Mouse (Mus musculus): ENCODE data around the gene Psg20. TPM values are rescaled to one million over a fixed set of nuclear protein-coding genes. Genes with fewer than 3 reads are reported as not detected.
"Not testable (repeated sequence)": the region's sequence is repeated elsewhere in the genome, so short reads cannot be mapped to it uniquely, and the experiment has no call there.

The Psg20 gene
- polyA plus RNA-seq, 1 experiment: not detected

DNA sequence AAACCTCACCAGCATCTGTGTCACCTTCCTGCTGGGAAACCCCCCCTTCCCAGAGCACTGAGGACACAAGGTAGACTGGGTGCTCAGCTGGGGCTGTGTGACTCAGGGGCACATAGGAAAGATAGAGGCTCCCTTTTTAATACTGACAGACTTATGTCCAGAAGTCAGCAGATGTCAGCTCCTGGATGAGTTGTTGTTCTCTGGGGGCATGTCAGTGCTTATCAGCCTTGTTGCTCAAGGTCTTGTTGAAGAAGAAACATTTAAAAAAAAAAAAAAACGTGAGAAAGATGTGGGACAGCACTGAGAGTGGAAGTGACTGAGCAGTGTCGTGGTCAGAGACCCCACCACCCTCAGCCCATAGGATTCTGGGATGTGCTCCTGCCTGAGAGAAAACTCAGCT, 31.8 kb upstream of the Psg20 start, which contains the start of gene Psg22:
Gene Psg22 (plus strand): TSS at position 301 of the 400 bp plus-strand sequence.
- no peaks in the 10 kb centered on the region for H3K79me2 ChIP-seq (ENCODE audit: control insufficient read depth, insufficient read depth)
- H3K4me2 ChIP-seq (ENCODE audit: low read depth): no peak within 1 kb of the TSS
- TF ChIP-seq E2F4 (IDR thresholded peaks at IDR 0.05; ENCODE audit: insufficient read depth) (no peak), CEBPB (IDR thresholded peaks at IDR 0.05; ENCODE audit: insufficient read depth, poor library complexity, severe bottlenecking) (no peak), TCF12 (IDR thresholded peaks at IDR 0.05; ENCODE audit: insufficient read depth, poor library complexity, severe bottlenecking) (no peak), POLR2A (IDR thresholded peaks at IDR 0.05; ENCODE audit: insufficient read length, low read depth) (no peak)
- no peak within 1 kb of the TSS for H3ac ChIP-seq (ENCODE audit: control insufficient read depth, insufficient read length)
- no peak within 1 kb of the TSS for H3K4me3 ChIP-seq
- no peaks in the 10 kb centered on the region for H3K36me3 ChIP-seq (ENCODE audit: control insufficient read depth, insufficient read depth)
- no peaks in the 10 kb centered on the region for H3K27me3 ChIP-seq (ENCODE audit: control insufficient read depth, insufficient read depth, insufficient read length)

DNA sequence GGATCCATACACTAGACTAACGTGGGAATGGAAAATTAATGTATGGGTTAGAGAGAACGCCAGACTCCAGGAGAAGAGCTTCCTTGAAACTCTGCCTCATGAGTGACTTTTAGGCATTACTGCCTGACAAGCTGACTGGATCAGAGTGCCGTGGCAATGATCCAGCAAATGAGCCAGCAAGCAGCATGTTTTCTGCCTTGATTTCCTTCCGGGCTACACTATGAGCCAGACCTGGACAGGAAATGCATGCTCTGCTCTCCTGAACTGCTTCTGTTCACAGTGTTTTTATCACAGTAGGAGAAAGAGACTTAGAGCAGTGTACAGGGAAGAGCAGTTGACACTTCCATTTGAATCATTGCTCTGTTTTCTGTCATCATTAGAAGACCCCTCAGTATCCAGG, 29.6 kb upstream of the Psg20 start:
- H3K4me2 ChIP-seq (ENCODE audit: low read depth): no peak overlapping the region

DNA sequence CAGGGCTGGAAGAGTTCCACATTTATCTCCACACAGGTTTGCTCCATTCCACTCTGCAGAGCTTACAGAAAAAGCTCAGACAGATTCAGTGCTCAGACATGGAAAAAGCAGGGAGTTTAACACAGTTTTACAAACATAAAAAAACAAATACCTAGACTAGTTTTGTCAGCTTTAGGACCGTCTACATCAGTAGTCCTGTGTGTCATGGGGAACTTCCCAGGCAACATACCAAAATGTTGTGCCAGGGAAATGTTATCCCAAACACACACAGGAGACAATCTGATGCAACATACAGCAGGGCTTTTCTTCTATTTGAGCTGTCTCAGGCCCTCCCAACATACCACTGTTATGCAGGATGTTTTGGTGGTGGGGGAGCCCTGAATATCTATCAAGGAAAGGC, 24.9 kb upstream of the Psg20 start:
- H3K79me2 ChIP-seq (ENCODE audit: control insufficient read depth, insufficient read depth): no peaks in the 10 kb centered on the region
- no peak overlapping the region for H3K4me2 ChIP-seq (ENCODE audit: low read depth)
- no peak overlapping the region for H3K4me3 ChIP-seq
- H3ac ChIP-seq (ENCODE audit: control insufficient read depth, insufficient read length): no peak overlapping the region
- TF ChIP-seq MAX (IDR thresholded peaks at IDR 0.05; ENCODE audit: low read depth) (no peak), MYOG (IDR thresholded peaks at IDR 0.05; ENCODE audit: control insufficient read depth in 1 of 3, insufficient read depth in 1 of 3, insufficient read length in 2 of 3, low read depth in 2 of 3) (no peak), MYOD1 (IDR thresholded peaks at IDR 0.05; ENCODE audit: control insufficient read depth in 1 of 3, insufficient read length in 2 of 3, low read depth in 2 of 3) (no peak), SRF (IDR thresholded peaks at IDR 0.05; ENCODE audit: control insufficient read depth, insufficient read length, low read depth) (no peak), CEBPB (IDR thresholded peaks at IDR 0.05; ENCODE audit: insufficient read depth, poor library complexity, severe bottlenecking) (no peak), POLR2A (IDR thresholded peaks at IDR 0.05; ENCODE audit: insufficient read length, low read depth) (no peak), TCF12 (IDR thresholded peaks at IDR 0.05; ENCODE audit: insufficient read depth, poor library complexity, severe bottlenecking) (no peak), TCF3 (IDR thresholded peaks at IDR 0.05; ENCODE audit: insufficient read length, low read depth) (no peak), POLR2AphosphoS2 (IDR thresholded peaks at IDR 0.05; ENCODE audit: insufficient read length, low read depth) (no peak), USF1 (IDR thresholded peaks at IDR 0.05; ENCODE audit: low read depth) (no peak), REST (IDR thresholded peaks at IDR 0.05; ENCODE audit: insufficient read depth, insufficient read length) (no peak), E2F4 (IDR thresholded peaks at IDR 0.05; ENCODE audit: insufficient read depth) (no peak)
- H3K27me3 ChIP-seq (ENCODE audit: control insufficient read depth, insufficient read depth, insufficient read length): no peaks in the 10 kb centered on the region
- H3K36me3 ChIP-seq (ENCODE audit: control insufficient read depth, insufficient read depth): no peaks in the 10 kb centered on the region

More for the DNA sequence above, 29.6 kb upstream of the Psg20 start:
- Histone ChIP-seq H3ac (ENCODE audit: control insufficient read depth, insufficient read length) (no peak overlapping the region), H3K36me3 (ENCODE audit: control insufficient read depth, insufficient read depth) (no peaks in the 10 kb centered on the region), H3K79me2 (ENCODE audit: control insufficient read depth, insufficient read depth) (no peaks in the 10 kb centered on the region), H3K4me3 (no peak overlapping the region), H3K27me3 (ENCODE audit: control insufficient read depth, insufficient read depth, insufficient read length) (no peaks in the 10 kb centered on the region)
- TF ChIP-seq SRF (IDR thresholded peaks at IDR 0.05; ENCODE audit: control insufficient read depth, insufficient read length, low read depth) (no peak), MYOG (IDR thresholded peaks at IDR 0.05; ENCODE audit: control insufficient read depth in 1 of 3, insufficient read depth in 1 of 3, insufficient read length in 2 of 3, low read depth in 2 of 3) (no peak)

DNA sequence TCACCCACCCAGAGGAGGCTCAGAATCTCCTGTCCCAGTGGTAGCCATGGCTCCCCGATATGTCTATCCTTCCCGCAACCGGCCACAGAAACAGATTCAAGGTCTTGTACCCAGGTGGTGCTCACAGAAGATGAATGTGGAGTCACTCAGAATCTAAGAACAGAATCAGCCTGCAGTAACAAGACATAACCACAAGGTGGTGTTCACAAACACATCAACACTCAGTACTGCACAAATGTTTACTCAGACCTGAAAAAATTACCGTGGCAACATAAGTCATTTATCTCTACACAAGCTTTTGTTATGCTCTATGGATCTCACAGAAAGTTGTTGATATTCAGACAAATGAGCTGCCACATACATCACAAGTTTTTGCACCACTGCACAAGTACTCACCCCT, 24.3 kb upstream of the Psg20 start:
- H3K27me3 ChIP-seq (ENCODE audit: control insufficient read depth, insufficient read depth, insufficient read length); H3ac ChIP-seq (ENCODE audit: control insufficient read depth, insufficient read length); H3K79me2 ChIP-seq (ENCODE audit: control insufficient read depth, insufficient read depth); H3K4me3 ChIP-seq; H3K36me3 ChIP-seq (ENCODE audit: control insufficient read depth, insufficient read depth); H3K4me2 ChIP-seq (ENCODE audit: low read depth): not testable (repeated sequence)

DNA sequence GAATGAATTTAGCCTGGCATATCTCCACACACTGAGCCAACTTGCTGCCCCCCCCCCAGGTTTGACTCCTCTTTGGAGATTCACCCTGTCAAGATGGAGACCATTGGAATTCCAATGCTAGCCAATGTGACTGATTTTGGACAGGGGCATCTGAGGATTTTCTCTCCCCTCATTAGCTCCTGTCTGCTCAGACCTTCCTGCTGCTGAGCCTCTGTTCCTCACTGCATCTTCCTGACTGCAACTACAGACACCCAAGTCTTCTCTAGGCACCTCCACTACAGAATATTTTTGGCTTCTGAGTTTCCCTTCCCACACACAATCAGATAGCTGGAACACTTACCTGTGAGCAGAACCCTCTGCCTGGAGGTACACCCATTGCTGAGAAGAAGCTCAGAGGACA, 399 bp downstream of the Psg20 start:
- H3K27me3 ChIP-seq (ENCODE audit: control insufficient read depth, insufficient read depth, insufficient read length): no peaks in the 10 kb centered on the region
- no peak for TF ChIP-seq USF1 (IDR thresholded peaks at IDR 0.05; ENCODE audit: low read depth)
- TF ChIP-seq REST (IDR thresholded peaks at IDR 0.05; ENCODE audit: insufficient read depth, insufficient read length): no peak
- no peak for TF ChIP-seq TCF3 (IDR thresholded peaks at IDR 0.05; ENCODE audit: insufficient read length, low read depth)
- TF ChIP-seq E2F4 (IDR thresholded peaks at IDR 0.05; ENCODE audit: insufficient read depth): no peak
- TF ChIP-seq MAX (IDR thresholded peaks at IDR 0.05; ENCODE audit: low read depth): no peak
- no peak for TF ChIP-seq TCF12 (IDR thresholded peaks at IDR 0.05; ENCODE audit: insufficient read depth, poor library complexity, severe bottlenecking)
- TF ChIP-seq SRF (IDR thresholded peaks at IDR 0.05; ENCODE audit: control insufficient read depth, insufficient read length, low read depth): no peak
- no peak for TF ChIP-seq CEBPB (IDR thresholded peaks at IDR 0.05; ENCODE audit: insufficient read depth, poor library complexity, severe bottlenecking)
- no peak for TF ChIP-seq MYOD1 (IDR thresholded peaks at IDR 0.05; ENCODE audit: control insufficient read depth in 1 of 3, insufficient read length in 2 of 3, low read depth in 2 of 3)
- TF ChIP-seq POLR2A (IDR thresholded peaks at IDR 0.05; ENCODE audit: insufficient read length, low read depth): no peak
- H3K79me2 ChIP-seq (ENCODE audit: control insufficient read depth, insufficient read depth): no peaks in the 10 kb centered on the region
- no peak overlapping the region for H3ac ChIP-seq (ENCODE audit: control insufficient read depth, insufficient read length)
- H3K4me2 ChIP-seq (ENCODE audit: low read depth): no peak overlapping the region
- no peaks in the 10 kb centered on the region for H3K36me3 ChIP-seq (ENCODE audit: control insufficient read depth, insufficient read depth)
- no peak overlapping the region for H3K4me3 ChIP-seq

DNA sequence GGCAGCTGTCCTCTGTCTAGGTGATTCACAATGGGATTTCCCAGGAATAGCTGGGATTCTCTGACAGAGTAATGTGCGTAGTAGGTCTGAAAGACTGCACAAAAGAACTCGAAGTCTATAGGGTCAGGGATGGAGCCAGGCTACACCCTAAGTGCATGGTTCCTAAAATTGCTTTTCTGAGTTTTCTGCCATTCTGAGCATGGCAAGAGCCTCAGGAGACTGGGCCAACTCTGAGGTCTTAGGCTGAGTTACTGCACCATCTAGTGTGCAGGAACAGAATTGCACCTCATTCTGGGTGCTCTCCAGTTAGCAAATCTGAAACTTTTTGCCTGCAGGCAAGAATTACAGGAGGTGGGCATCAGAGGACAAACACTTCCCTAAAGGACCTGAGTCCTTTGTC, 6.2 kb downstream of the Psg20 start:
- no peaks in the 10 kb centered on the region for H3K79me2 ChIP-seq (ENCODE audit: control insufficient read depth, insufficient read depth)
- H3K4me2 ChIP-seq (ENCODE audit: low read depth): no peak overlapping the region
- H3K27me3 ChIP-seq (ENCODE audit: control insufficient read depth, insufficient read depth, insufficient read length): no peaks in the 10 kb centered on the region
- H3ac ChIP-seq (ENCODE audit: control insufficient read depth, insufficient read length): no peak overlapping the region
- H3K4me3 ChIP-seq: no peak overlapping the region
- TF ChIP-seq TCF12 (IDR thresholded peaks at IDR 0.05; ENCODE audit: insufficient read depth, poor library complexity, severe bottlenecking) (no peak), SRF (IDR thresholded peaks at IDR 0.05; ENCODE audit: control insufficient read depth, insufficient read length, low read depth) (no peak), TCF3 (IDR thresholded peaks at IDR 0.05; ENCODE audit: insufficient read length, low read depth) (no peak), POLR2AphosphoS2 (IDR thresholded peaks at IDR 0.05; ENCODE audit: insufficient read length, low read depth) (no peak), MYOD1 (IDR thresholded peaks at IDR 0.05; ENCODE audit: control insufficient read depth in 1 of 3, insufficient read length in 2 of 3, low read depth in 2 of 3) (no peak), E2F4 (IDR thresholded peaks at IDR 0.05; ENCODE audit: insufficient read depth) (no peak), POLR2A (IDR thresholded peaks at IDR 0.05; ENCODE audit: insufficient read length, low read depth) (no peak)
- H3K36me3 ChIP-seq (ENCODE audit: control insufficient read depth, insufficient read depth): no peaks in the 10 kb centered on the region

DNA sequence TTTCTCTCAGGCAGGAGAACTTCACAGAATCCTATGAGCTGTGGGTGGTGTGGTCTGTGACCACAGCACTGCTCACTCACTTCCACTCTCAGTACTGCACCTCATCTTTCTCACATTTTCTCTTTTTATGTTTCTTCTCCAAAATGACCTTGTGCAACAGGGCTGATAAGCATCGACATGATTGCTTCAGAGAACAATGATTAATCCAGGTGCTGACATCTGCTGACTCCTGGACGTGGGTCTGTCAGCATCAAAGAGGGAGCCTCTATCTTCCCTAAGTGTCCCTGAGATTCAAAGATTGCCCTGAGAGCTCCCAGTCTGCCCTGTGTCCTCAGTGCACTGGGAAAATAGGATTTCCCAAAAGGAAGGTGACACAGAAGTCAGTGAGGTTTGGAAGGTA, 29.4 kb downstream of the Psg20 start, which contains the start of gene Psg21:
Gene Psg21 (minus strand): TSS at position 101 of the 400 bp plus-strand sequence.
- H3K4me2 ChIP-seq (ENCODE audit: low read depth); H3K27me3 ChIP-seq (ENCODE audit: control insufficient read depth, insufficient read depth, insufficient read length); H3ac ChIP-seq (ENCODE audit: control insufficient read depth, insufficient read length); H3K36me3 ChIP-seq (ENCODE audit: control insufficient read depth, insufficient read depth); H3K4me3 ChIP-seq; H3K79me2 ChIP-seq (ENCODE audit: control insufficient read depth, insufficient read depth): not testable (repeated sequence)

DNA sequence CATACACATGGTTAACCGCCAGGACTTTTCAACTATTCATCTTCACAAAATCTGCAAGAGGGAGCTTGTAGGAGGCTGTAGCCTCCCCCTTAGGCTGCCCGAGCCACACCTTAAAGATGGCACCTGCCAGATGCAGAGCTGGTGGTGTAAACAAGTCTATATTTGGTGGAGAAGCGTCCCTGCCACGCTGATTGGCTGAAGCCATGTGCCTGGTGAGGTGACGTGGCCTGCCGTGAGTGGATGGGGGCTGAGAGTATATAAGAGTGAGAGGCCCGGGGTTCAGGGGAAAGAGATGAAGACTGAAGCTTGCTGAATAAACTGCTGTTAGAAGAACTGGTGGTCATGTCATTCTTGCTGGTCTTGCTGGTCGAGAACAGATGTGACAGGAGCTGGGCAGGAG, 59.1 kb downstream of the Psg20 start:
- not testable (repeated sequence) for H3K79me2 ChIP-seq (ENCODE audit: control insufficient read depth, insufficient read depth); H3K4me3 ChIP-seq; H3K4me2 ChIP-seq (ENCODE audit: low read depth); H3K36me3 ChIP-seq (ENCODE audit: control insufficient read depth, insufficient read depth); H3K27me3 ChIP-seq (ENCODE audit: control insufficient read depth, insufficient read depth, insufficient read length); H3ac ChIP-seq (ENCODE audit: control insufficient read depth, insufficient read length)

Data from myocyte (in vitro differentiated cells).